Mouse (Mus musculus): ENCODE measurements around the gene Lgalsl.
A peak's percentile ranks its signal among the peaks of the same experiment; 100 is the strongest.

Gene Lgalsl

DNA sequence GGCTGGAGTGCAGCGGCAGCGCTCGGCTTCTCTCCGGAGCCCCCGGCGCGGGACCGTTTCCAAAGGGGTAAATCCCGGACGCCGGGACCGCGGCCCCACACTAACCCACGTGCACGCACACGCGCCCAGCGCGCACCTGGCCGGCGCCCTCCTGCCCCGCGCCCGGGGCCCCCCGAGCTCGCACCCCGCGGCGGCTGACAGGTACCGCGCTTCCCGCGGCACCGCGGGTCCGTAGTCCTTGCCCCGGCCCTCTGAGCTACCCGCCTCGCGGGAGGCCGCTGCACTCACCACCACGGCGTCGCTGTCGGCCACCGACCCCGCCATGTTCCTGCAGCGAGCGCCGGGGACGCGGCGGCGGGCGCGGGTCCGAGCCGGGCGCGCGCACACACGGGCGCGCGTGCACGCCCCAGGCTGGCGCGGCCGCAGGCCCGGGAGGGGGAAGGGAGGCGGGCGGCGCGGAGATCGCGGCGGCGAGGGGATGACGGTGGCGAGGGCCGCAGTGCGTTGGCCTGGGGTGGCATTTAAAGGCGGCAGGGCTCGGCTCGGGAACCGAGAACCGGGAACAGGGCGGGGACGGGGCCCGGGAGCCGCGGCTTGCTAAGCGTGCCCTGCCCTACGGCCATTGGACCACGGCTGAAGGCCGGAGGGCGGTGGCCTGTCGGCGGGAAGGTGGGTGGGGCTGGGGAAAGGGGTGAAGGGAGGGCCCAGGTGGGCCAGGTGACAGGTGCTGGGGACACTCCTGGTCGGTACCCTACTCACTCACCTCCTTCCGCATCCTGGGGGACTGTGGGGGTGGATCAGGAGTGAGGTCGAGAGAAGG is at the start of gene Lgalsl:
TSS of gene Lgalsl (minus strand) at position 371 of the 820 bp plus-strand sequence.
- DNase-seq = peak; percentile 37 to 59

DNA sequence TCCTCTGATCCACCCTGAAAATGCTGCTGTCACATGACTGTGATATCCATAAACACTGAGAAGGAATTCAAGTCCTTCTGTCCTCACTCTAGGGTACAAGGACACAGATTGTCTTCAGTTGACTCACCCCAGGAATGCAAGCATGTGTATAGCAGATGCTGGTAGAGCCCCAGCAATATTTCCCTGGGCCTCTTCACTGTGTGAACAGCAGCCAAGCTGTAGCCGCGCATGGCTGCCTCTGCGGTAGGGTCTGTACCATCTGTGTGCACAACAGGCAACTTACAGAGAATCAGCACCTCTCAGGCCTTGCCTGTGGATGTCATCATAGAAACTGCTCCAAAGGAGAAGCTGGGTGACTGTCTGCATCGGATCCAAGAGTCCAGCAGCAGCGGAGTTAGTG is 47.8 kb upstream of the Lgalsl start:
- DNase-seq = no peak

DNA sequence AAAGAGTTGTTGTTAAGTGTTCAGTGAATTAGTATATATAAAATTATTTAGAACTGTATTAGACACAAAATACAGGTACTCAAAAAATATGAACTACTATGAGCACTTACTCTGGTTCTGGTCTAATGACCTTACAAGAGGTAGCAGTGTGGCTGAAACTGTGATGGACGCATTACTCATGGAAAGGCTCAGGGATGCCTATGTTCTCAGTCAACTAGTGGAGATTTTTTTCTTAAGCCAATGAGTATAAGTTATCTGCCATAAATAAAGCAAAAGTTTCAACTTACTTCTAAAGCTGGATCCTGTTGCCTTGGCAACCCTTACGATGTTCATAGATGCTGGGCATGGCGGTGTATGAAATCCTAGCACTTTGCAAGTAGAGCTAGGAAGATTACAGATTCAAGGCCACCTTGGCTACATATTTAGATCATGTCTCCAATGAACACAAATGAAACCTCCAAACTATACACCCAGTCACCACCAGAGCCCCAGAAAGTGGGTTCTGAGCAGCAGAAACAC is 46.8 kb upstream of the Lgalsl start:
- DNase-seq = no peak

DNA sequence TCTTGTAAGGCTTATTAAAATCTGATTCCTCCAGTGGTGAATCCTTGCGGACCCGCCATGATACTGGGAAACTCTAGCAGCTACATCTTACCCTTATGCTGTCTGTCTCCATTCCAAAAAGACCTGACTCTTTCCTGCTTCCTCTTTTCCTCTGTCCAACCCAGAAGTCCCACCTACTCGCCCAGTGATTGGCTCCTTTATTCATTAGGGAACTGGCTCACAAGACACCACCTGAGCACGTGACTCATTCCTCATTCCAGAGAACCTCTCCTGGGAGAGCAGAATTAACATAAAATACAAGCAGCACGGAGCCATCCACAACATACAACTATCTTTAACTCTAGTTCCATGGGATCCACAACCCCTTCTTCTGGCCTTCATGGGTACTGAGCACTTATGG is 42.5 kb upstream of the Lgalsl start:
- DNase-seq = no peak

DNA sequence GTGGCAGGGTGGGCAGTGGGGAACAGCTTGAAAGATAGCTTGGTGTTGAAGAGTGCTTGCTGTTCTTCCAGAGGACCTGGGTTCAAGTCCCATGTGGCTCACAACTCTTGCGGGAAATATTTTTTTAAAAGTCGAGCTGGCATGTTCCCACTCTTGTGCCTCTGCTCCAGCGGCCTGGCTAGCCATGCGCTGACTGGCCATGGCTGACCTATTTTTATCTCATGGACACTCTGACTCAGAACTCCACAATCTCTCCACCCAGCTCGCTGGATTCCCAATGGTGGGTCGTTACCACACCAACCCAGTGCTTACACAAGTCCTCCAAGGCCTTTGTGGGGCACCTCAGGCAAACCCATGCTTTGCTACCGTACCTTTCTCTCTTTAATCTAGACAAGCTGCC is 42.1 kb upstream of the Lgalsl start:
- no peak for DNase-seq

DNA sequence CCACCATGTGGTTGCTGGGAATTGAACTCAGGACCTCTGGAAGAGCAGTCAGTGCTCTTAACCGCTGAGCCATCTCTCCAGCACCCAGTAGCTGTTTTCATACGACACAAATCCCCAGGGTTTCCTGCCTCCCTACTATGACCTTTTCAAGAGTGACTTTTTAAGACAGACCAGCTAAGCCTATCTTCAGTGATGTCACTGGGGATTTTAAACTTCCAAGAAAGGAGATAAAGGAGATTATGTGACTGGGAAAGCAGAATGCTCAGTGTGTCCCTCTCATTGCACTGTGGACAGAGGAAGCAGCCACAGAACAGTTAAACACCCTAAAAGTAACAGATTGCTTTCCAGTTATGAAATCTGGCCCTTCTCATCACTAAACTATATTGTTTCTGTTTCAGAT is 41.6 kb upstream of the Lgalsl start:
- DNase-seq = no peak

DNA sequence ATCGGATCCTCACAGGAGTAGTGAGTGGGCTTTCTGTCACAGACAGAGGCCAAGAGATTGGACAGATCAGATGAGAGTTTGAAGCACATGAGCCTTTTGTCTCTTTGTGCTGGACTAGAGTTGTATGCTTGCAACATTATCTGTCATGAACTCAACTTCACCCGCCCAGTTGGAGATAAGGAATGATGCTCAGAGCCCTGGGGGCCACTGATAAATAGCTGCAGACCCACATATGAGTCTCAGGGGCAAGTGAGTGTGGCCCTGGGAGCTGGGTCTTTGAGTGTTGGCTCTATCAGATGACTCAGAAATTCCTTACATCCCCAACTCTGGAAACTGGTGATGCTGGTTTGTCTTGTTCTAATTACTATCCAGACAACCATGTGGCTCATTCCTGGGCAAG is 39.1 kb upstream of the Lgalsl start:
- DNase-seq = no peak

DNA sequence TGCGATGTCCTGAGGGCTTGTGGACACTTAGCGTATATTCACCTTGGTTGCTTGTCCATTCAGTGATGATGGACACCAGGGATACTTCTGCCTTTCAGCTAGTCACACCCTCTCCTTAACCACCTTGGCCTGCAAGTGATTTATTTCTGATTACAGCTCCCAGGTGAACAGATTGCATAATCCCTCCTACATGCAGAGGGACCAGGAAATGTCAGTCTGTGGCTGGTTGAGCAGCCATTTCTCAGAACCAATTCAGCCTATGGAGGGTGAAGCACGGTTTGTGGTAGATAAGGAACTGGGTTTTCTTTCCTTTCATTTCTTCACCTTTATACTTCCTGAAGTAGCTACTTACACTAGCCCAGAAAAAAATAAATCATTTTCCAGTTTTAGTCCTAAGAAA is 34.6 kb upstream of the Lgalsl start:
- no peak for DNase-seq

DNA sequence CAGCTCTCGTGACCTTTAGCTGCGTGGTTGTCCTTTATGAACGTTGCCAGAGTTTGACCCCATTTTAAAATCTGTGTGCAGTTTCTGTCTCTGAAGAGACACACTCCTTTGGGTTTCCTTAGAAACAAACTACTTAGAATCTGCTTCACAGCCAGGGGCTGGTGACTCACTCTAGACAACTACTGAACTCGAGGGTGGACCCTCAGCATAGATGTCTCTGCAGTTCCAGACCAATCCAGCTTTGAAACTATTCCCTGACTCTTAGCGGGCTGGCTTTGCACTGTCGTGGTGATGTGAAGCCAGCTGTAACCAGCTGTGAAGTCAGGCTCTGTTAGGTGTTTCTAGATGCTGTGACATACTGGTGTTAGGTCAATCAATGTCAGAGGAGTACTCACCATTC is 33.8 kb upstream of the Lgalsl start:
- no peak for DNase-seq

DNA sequence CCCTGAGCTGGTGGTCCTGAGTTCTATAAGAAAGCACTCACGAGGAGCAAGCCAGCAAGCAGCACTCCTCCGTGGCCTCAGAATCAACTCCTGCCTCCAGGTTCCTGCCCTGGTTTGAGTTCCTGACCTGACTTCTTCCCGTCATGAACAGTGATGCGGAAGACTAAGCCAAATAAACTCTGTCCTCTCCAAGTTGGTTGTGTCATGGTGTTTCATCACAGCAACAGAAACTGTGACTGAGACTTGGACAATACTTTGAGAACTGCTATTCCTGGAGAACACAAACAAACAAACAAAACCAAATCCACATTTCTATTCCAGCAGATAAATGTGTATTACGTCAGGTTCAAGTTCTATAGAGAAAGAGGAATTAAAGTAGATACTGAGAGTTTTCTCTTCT is 31.2 kb upstream of the Lgalsl start:
- no peak for DNase-seq

DNA sequence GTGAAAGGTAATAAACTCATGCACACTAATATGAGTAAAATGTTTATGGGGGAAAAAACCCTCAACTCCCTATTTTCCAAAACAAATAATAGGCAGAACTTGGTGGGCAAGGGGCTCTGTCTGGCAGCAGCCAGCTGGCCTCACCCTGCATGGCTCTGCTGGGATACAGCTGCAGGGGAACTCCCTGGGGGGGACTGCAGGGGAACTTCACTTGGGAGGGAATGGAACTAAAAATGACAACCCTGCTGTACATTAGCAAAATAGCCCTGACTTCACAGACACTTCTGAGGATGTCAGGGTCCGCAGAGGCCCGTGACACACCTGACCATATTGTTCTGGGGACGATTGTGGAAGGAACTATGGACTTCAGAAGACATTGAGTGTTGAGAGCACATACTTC is 29.5 kb upstream of the Lgalsl start:
- DNase-seq = no peak

DNA sequence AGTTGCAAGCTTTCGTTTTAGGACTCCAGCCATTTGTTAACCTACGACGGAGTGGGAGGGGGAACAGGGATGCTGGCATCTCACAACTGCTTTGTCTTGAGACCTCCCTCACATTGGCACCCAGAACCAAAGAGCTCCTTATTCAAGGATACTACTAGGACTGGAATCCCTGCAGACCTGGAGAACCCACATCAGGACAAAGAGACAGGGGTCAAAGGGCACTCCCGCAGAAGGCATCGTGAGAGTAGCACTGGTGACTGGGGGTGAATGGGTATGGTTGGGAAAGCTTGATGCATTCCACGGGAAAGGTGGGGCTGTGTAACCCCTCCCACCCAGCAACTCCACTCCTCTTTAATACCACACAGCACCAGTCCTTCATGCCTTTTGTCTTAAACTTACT is 29.0 kb upstream of the Lgalsl start:
- no peak for DNase-seq

DNA sequence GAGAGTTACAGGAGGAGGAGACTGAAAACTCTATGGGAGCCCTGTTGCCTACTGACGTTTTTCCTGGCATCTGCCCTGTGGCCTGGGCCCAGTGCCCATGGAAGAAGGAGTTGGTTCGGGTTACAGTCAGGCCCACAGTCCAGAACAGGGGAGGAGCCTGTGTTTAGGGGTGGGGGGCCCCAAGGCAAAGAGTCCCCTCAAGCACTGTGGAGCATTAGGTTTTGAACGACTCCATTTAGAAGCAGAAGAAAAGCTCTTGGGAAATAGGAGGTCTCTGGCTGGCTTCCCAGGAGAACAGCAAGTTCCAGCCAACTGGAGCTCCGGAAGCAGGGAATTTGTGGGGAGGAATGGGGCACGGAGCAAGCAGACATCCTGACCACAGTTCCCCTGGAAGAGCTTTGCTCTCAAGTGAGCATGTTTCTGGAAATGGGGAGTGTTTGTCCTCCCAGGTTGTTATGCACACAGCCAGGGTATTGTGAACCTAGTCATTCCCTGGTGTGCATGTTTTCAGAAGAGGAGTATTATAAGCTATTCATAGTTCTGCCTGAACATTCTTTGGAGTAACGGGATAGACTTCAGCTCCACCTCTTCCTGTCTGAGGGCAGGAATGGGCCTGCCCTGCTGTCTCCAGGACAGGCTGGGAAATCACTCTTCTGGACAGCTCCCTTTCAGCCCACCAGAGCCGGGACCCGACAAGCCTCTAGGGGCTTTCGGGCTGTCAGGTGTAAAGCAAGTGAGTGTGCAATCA is 28.2 kb upstream of the Lgalsl start:
- DNase-seq = peak in 1 of 2 experiments; percentile 3

DNA sequence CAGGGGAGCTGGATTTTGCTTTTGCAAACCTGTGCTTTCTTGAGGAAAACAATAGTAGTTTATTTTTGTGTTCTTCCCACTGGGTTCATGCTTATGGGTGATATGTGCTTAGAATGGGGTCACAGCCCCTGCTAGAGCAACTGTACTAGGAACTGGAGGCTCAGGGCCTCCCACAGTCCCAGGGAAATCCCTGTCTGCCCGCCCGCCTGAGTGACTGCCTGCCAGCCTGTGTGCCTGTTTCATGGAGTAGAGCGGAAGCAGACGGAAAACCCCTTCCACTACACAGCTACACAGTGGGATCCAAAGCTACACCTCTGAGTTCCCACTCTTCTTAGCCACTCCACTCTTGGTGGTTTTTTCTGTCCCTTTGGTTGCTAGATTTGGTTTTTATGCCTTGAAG is 27.1 kb upstream of the Lgalsl start:
- no peak for DNase-seq

DNA sequence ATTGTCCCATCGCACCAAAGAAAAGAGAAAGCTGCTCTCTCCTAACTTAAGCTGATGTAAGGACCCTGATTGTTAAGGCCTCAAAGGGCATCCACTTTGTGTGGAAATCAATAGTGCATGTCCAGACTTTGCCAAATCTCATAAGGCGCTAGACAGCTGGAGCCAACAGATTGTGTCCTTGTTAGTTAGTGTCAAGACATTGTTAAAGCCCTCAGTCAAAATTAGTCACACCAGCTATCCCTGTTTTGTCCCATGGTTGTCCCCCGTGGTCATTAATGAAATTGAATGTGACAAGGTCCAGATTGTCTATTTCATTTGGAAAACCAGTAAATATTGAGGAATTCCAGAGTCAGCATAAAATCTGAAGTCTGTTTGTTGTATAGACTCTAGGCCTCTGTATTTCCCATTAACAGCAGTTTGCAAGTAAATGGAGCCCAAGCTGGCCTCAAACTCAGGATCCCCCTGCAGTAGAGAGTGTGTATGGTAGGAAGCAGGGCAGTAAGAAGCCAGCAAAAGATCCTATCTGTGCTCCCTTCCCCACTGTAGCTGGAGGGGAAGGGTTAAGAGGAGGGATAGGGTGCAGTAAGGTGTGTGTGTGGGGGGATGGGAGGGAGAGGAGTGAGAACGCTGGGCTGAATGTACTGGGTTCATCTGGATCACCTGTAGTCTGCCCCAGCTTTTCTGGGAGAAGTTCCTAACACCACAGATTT is 23.3 kb upstream of the Lgalsl start:
- no peak for DNase-seq

DNA sequence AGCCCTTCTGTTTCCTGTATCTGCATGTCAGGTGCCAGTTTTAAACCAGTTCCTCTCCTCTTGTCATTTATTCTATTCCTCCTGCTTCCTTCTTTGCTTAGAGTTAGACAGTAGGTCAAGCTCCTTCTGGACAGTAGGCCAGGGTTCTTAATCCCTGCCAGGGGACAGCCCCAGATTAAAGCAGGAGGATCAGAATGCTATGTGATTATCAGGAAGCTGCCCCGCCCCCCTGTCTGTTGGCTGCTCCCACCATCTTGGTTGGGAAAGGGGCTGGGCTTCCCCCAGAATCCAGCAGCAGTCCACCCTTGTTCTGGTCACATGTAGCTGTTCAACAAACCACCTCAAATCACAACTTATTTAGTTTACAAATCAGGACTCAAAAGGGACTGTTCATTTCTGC is 19.3 kb upstream of the Lgalsl start:
- DNase-seq = no peak

DNA sequence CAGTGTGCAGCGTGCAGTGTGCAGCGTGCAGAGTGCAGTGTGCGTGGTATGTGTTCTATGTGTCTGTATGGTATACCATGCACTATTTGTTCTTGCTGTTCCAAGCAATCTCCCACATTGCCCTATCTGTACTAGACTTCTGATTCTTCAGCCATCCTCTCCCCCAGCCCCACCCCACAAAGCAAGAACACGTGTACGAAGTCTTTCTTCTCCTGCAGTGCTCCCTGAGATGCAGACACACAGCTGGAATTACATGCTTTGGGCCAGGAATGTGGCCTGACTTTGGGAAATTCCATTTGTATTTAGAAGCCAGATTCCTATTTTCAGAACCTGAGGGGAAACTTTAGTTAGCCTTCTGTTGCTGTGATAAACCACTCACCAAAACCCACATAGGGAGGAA is 18.5 kb upstream of the Lgalsl start:
- no peak for DNase-seq

DNA sequence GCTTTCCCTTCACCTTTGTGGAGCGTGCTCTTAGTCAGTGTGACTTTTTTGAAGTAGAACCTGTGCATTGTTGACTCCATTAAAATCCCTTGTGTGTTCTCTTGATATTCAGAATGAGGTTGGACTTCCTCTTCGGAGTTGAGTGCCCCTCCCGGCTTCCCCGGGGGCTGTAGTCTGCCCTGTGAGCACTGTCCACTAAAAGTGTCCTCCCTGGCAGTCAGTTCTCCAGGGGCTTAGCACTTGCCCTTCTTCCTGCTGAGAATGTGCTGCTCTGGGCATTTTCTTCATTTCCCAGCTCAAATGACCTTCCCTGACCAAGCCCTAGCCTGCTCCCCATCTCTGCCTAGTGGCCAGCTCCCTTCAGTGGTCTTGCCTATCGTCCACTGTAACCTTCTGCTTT is 6.5 kb upstream of the Lgalsl start:
- no peak for DNase-seq

DNA sequence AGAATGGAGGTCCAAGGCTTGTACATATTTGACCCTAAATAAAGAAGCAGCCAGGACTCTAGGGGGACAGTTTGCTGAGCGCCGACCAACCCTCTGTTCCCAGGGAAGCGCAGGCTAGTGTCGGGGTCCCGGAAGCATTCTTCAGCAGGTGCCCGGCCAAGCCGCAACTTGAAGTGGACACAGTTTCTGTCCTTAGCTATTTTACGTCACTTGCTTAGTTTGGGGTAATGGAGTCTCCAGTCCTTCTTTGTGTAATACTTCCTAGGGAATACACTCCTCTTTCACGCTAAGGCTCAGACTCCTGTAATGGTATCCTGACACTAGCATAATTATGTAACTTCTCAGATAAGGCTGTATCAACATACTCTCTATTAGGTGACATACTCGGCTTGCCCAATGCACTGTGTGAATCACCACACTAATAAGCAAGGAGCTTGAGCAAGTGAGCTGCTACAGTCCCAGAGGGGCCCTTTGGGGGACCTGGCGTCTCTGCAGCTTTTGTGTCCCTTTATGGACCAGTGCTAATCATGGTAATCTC is 813 bp upstream of the Lgalsl start:
- peak in 1 of 2 experiments; percentile 10 for DNase-seq

DNA sequence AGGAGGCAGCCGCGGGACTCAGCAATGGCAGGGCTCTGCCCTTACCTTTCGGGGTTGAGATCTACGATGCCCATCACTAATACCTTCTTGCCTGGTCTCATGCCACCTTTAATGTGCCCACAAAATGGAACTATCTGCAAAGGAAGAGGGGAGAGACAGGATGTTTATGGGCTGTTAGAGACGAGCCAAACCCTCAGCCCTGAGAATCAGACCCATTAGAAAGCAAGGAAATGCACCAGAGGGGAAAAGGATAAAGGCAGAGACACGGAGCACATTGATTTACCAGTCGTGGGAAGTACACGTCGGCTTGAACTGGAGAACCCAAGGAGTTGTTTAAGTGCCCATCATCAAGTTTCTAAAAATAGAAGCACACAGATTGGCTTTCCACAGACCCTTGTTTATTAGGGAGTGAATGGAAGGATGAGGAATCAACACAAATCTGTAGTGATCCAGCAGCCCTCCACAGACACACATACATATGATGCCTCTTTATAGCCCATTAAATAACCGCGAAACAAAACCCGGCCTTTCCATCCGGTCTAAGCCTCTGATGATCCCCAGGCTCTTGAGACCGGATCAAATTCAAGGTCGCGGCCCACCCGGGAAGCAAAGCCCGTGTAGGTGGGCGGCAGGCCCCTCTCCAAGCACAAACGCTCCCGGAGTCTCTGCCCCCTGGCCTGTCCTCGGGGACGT is 717 bp downstream of the Lgalsl start:
- DNase-seq = peak in 1 of 2 experiments; percentile 5

DNA sequence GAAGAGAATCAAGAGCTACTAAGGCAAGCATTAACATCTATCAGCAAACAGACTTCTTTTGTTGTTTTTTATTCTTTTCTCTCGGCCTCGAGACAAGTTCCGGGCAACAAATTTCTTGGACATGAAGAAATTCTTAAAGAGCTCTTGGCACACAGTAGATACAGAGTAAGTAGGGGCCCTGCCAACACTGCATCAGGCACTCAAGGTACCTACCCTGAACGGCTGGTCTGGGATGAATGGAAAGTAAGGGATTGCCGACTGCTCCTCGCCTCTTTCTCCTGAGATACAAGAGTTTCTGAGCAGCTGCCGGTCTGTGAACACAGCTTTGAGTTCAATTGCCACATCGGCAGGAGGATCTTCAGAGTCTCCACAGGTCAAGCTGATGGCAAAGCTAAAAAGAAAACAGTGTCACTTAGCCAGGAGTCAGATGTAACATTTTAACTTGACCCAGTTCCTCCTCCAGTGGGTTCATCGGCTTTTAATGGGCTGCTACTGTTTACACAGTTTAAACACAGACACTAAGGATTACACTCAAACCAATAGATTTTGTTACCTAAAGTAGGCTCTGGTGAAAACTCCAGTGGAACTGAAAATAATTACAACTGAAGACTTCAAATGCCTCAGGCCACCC is 1.7 kb downstream of the Lgalsl start:
- DNase-seq = no peak

DNA sequence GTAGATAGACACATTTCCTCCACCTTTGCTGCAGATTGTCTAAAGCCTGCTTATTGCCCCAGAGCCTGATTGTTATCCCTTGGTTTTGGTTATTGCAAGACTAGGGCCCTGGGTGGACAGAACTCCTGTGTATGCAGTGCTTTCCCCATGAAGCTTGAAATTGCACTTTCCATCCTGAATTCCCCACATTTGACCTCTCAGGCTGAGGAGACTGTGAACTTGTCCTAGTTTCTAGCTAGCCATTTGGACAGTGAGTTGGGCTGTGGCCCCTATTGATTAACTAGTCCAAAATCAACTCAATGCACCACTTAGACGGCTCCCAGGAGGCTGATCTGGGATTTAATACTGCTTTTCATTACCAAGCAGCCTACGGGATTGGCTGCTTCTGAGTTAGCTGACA is 6.9 kb downstream of the Lgalsl start:
- no peak for DNase-seq
